Mouse (Mus musculus) limb, embryonic 15.5 days (tissue): Measurements from ENCODE around the gene Mapk8ip3. TPM values are rescaled to one million over a fixed set of nuclear protein-coding genes. Genes with fewer than 3 reads are reported as not detected.
A peak's percentile ranks its signal among the peaks of the same experiment; 100 is the strongest.

Experiments
- ATAC-seq: fragments of 200-750 bp; cut with Nextera tagmentation; 2 replicates; pipeline ENCODE4 v1.8.0; 2017; ENCODE audit warnings: low read depth, moderate TSS enrichment; ENCODE audit not compliant: insufficient number of reproducible peaks, low FRiP score, low TSS enrichment
- H3K27ac ChIP-seq: fragments of 300-500 bp; sonication (generic); 2 replicates; pipeline ENCODE4 v1.5.1; 2015; ENCODE audit warnings: moderate library complexity, mild to moderate bottlenecking, inconsistent platforms
- H3K27me3 ChIP-seq: fragments of 300-500 bp; sonication (generic); 2 replicates; pipeline ENCODE4 v1.6.1; 2015; ENCODE audit warnings: inconsistent platforms
- H3K36me3 ChIP-seq: fragments of 300-500 bp; sonication (generic); 2 replicates; pipeline ENCODE4 v1.6.1; 2015; ENCODE audit warnings: inconsistent platforms
- H3K4me1 ChIP-seq: fragments of 300-500 bp; sonication (generic); 2 replicates; pipeline ENCODE4 v1.6.1; 2015; ENCODE audit warnings: inconsistent platforms
- H3K4me2 ChIP-seq: fragments of 300-500 bp; sonication (generic); 2 replicates; pipeline ENCODE4 v1.6.1; 2015; ENCODE audit warnings: mild to moderate bottlenecking, inconsistent platforms
- H3K4me3 ChIP-seq: fragments of 300-500 bp; sonication (generic); 2 replicates; pipeline ENCODE4 v1.5.1; 2015; ENCODE audit warnings: mild to moderate bottlenecking, inconsistent platforms
- H3K9ac ChIP-seq: fragments of 300-500 bp; sonication (generic); 2 replicates; pipeline ENCODE4 v1.6.1; 2015; ENCODE audit warnings: inconsistent platforms
- H3K9me3 ChIP-seq: fragments of 300-500 bp; sonication (generic); 2 replicates; pipeline ENCODE4 v1.6.1; 2016; ENCODE audit warnings: inconsistent platforms
- WGBS: fragments of 180-500 bp; shearing (Covaris S2); methylation state at CpG from one replicate; pipeline ENCODE4 v1.1.7; 2015; 5-methylcytosine and 5-hydroxymethylcytosine counted together
- polyA plus RNA-seq: library from polyadenylated mRNA; unstranded; fragments of >200 nt; fragmentation: Nextera tagmentation; extraction: Ambion mirVana; gene quantifications from 2 replicates; pipeline ENCODE4 v1.2.1, GENCODE M21; 2015

The Mapk8ip3 gene
- polyA plus RNA-seq, 1 experiment from 2014 or later: 30.6 TPM

DNA sequence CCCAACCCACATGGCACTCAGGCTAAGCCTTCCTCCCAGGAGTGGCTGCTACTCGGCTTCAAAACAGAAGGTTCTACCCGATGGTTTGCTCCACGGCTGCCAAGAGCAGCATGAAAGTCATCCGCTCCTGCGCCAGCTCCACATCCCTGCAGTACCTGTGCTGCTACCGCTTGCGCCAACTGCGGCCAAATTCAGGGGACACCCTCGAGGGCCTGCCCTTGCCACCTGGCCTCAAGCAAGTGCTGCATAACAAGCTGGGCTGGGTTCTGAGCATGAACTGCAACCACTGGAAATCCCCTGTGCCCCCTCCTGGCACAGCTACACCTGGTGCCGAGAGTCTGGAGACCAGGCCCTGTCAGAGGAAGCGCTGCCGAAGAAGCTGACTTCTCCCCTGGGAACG is 45.5 kb downstream of the Mapk8ip3 start:
- Histone ChIP-seq H3K4me3 (no peak overlapping the region), H3K9me3 (no peaks in the 10 kb centered on the region), H3K27ac (no peak overlapping the region), H3K36me3 (peaks cover 51% of the 10 kb centered on the region), H3K9ac (no peak overlapping the region), H3K4me1 (peaks cover 43% of the 10 kb centered on the region), H3K4me2 (no peak overlapping the region), H3K27me3 (no peaks in the 10 kb centered on the region)
- 85% methylated on average over 13 of the region's 13 CpGs for WGBS
- no peak for ATAC-seq

DNA sequence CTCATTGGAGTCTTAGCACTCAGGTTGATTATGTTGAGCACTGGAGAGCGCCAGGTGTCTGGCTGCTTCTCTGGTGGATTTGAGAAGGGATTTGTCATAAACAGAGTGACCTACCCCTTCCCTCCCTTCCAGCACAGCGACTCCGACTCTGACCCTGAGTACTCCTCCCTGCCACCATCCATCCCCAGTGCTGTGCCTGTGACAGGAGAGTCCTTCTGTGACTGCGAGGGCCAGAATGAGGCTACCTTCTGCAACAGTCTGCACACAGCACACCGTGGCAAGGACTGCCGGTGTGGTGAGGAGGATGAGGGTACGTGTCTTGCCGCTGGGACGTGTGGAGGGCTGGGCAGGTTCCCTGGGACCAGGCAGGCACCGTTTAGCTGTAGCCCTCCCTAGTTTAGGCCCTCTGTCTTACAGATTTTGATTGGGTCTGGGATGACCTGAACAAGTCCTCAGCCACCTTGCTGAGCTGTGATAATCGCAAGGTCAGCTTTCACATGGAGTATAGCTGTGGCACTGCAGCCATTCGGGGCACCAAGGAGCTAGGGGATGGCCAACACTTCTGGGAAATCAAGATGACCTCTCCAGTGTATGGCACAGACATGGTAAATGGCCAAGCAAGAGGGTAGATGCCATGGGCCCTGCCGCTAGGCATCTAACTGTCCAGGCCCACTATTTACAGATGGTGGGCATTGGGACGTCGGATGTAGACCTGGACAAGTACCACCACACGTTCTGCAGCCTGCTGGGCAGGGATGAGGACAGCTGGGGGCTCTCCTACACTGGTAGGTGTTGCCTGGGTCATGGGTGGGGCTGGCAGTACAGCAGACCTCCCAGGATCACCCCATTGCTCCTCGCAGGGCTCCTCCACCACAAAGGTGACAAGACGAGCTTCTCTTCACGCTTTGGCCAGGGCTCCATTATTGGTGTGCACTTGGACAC is 46.4 kb downstream of the Mapk8ip3 start:
- Histone ChIP-seq H3K27ac (no peak overlapping the region), H3K9me3 (no peaks in the 10 kb centered on the region), H3K4me3 (no peak overlapping the region), H3K9ac (no peak overlapping the region), H3K36me3 (peaks cover 51% of the 10 kb centered on the region), H3K27me3 (no peaks in the 10 kb centered on the region), H3K4me2 (no peak overlapping the region), H3K4me1 (peaks cover 41% of the 10 kb centered on the region)
- no peak for ATAC-seq
- 88% methylated on average over 19 of the region's 19 CpGs for WGBS

DNA sequence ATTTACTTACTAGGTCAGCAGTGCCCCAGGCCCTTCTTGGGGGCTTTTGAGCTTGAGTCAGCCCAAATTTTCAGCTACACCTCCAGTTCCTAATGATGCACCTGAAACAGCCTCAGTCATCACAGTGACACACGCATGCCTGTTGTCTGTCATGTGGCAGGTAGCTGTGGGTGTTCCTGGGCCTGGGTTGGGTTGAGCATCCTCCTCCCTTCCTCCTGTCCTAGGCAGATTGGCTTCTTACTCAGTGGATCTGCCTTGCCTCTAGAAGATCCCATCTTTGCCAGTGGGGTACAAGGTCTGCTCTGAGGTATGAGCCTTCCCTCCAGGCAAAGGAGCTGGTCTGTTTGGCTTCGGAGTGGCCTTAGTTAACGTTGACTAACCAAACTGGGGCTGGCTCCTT is 47.9 kb downstream of the Mapk8ip3 start:
- no peak overlapping the region for H3K4me3 ChIP-seq
- ATAC-seq: no peak
- H3K36me3 ChIP-seq: peaks cover 59% of the 10 kb centered on the region
- H3K9ac ChIP-seq: no peak overlapping the region
- H3K9me3 ChIP-seq: no peaks in the 10 kb centered on the region
- peaks cover 39% of the 10 kb centered on the region for H3K4me1 ChIP-seq
- no peaks in the 10 kb centered on the region for H3K27me3 ChIP-seq
- 84% methylated on average over 3 of the region's 3 CpGs for WGBS
- no peak overlapping the region for H3K27ac ChIP-seq
- no peak overlapping the region for H3K4me2 ChIP-seq

DNA sequence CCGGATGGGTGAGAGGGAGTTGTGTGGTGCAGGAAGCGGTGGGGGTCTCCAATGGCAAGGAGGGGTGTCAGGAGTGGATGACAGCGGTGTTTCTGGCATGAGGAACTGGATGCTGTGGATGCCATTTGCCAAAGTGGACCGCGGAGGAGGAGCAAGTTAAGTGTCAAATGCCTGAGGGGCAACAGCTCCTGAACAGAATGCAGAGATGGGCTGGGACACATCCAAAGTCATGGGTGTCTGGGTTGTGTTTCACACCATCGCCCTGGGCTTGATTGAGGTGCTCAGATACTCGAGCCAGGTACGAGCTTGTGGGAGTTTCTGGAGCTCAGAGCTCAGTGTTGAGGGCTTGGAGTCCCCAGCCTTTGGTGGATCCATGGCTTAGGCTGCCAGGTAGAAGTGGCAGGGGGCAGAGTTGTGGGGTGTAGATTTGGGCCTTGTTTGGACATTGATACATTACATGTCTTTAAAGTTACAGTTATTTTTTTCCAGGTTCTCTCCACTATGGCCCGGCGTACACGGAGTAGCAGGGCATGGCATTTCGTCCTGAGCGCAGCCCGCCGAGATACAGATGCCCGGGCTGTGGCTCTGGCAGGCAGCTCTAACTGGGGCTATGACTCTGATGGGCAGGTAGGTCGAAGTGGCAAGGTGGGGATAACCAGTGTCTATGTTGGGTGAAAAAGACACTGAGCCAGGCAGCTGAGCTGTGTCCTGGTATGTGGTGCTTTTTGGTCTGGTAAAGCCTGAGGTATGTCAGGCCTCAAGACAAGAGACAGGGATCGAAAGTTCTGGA is 49.3 kb downstream of the Mapk8ip3 start:
- no peaks in the 10 kb centered on the region for H3K9me3 ChIP-seq
- H3K4me3 ChIP-seq: peak overlapping the region; percentile 95
- no peak for ATAC-seq
- no peaks in the 10 kb centered on the region for H3K27me3 ChIP-seq
- H3K27ac ChIP-seq: no peak overlapping the region
- H3K4me2 ChIP-seq: peak overlapping the region; percentile 89
- peaks cover 34% of the 10 kb centered on the region for H3K4me1 ChIP-seq
- 57% methylated on average over 18 of the region's 18 CpGs for WGBS
- peaks cover 59% of the 10 kb centered on the region for H3K36me3 ChIP-seq
- H3K9ac ChIP-seq: peak overlapping the region; percentile 89

DNA sequence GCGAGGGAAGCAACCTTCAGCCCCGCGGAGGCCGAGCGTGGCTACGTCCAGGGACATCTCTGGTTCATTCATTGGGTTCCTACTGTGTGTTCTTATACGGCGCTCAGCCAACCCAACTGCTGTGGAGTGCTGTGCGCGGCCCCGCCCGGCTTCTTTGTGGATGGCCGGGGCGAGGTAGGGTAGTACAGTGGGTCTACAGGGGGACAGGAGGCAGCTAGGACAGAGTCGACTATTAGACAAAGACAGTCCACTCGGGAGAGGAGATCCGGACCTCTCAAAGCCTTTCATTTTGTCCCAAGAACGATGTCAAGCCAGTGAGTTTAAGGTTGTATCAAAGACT is 49.9 kb downstream of the Mapk8ip3 start:
- H3K27ac ChIP-seq: peak overlapping the region; percentile 57
- H3K27me3 ChIP-seq: no peaks in the 10 kb centered on the region
- H3K9ac ChIP-seq: peak overlapping the region; percentile 89
- under 1% methylated on average over 18 of the region's 18 CpGs for WGBS
- no peaks in the 10 kb centered on the region for H3K9me3 ChIP-seq
- H3K4me1 ChIP-seq: peaks cover 34% of the 10 kb centered on the region
- H3K36me3 ChIP-seq: peaks cover 59% of the 10 kb centered on the region
- H3K4me3 ChIP-seq: peak overlapping the region; percentile 95
- H3K4me2 ChIP-seq: peak overlapping the region; percentile 89
- 0 out of 2 replicates have a peak, but pooled peaks have one; percentile 1 for ATAC-seq

DNA sequence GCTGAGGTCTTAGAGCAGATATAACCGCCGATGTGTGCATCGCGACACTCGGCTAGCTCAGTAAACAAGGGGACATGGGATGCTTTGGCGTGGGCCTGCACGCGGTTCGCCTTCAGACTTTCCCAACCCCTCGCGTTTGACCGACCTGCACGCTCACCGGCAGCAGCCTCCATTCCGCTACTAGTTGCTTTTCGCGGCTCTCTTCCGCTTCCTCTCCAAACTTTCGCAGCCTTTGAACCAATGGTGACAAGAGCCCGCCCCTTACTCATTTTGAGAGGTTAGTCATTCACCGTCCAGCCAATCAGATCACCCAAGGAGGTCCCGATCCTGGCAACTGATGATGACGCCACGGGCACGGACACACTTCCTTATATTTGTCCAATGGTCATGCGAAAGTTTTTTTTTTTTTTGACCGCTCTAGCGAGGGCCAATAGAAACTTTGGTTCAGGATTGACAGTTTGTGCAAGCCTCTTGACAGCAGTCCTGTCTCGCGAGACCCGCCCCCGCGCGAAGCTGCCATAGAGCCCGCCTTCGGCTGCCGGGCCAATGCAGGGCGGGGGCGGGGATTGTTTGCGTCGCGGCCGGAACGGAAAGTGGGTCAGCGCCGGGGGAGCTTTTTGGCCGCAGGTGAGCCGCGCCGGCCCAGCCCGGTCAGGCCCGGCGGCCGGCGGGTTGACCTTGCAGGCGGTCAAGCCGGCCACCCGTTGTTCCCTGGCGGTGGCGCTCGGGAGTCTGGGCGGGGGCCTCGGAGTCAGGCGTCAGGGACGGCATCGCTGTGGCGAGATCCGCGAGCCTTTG is 50.4 kb downstream of the Mapk8ip3 start, which contains the start of the genes Nubp2 and Spsb3:
TSS of gene Nubp2 (minus strand) at position 216 of the 798 bp plus-strand sequence.
TSS of gene Spsb3 (plus strand) at position 510 of the 798 bp plus-strand sequence.
- Histone ChIP-seq H3K27ac (peak within 1 kb of the TSS; percentile 57), H3K9ac (peak within 1 kb of the TSS; percentile 89), H3K4me1 (peaks cover 34% of the 10 kb centered on the region), H3K36me3 (peaks cover 54% of the 10 kb centered on the region), H3K27me3 (no peaks in the 10 kb centered on the region), H3K4me3 (peak within 1 kb of the TSS; percentile 95), H3K9me3 (no peaks in the 10 kb centered on the region), H3K4me2 (peak within 1 kb of the TSS; percentile 89)
- WGBS: under 1% methylated on average over 69 of the region's 69 CpGs
- ATAC-seq: peak; percentile 95

DNA sequence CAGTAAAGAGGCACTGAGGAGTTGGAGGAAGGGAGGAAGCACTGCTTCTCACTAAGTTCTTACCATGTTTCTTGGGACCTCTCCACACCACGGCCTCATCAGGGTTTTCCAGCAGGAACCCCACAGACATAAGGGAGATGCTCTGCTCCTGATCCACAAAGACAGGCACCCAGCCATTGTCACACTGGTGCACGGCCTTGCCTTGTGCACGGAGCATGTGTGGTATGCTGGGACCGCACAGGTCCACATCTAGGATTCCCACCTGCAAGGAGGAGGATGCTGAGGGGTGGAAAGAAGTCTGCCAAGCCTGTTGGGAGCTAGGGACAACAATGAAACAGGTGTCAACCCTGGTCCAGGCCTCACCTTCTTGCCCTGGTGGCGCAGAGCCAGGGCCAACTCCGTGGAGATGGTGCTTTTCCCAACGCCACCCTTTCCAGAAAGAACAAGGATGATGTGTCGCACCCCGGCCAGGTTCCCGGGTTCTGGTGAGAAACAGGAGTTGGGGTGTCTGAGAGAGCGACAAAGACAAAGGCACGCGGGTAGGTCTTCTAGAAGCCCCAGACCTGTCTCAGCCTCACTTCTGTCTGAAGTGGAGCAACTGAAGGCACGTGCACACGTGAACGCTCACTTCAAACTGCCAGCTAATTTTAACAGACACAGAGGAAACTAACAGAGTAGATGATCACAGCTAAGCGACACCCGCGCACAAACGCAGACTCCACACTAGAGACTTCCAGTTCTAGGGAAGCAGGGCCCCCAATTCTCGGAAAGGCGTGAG is 51.2 kb downstream of the Mapk8ip3 start:
- peak overlapping the region; percentile 61 for H3K9ac ChIP-seq
- no peaks in the 10 kb centered on the region for H3K27me3 ChIP-seq
- peaks cover 34% of the 10 kb centered on the region for H3K4me1 ChIP-seq
- ATAC-seq: no peak
- H3K36me3 ChIP-seq: peaks cover 46% of the 10 kb centered on the region
- peak overlapping the region; percentile 95 for H3K4me3 ChIP-seq
- H3K9me3 ChIP-seq: no peaks in the 10 kb centered on the region
- WGBS: 22% methylated on average over 22 of the region's 22 CpGs
- H3K4me2 ChIP-seq: peak overlapping the region; percentile 74
- no peak overlapping the region for H3K27ac ChIP-seq

DNA sequence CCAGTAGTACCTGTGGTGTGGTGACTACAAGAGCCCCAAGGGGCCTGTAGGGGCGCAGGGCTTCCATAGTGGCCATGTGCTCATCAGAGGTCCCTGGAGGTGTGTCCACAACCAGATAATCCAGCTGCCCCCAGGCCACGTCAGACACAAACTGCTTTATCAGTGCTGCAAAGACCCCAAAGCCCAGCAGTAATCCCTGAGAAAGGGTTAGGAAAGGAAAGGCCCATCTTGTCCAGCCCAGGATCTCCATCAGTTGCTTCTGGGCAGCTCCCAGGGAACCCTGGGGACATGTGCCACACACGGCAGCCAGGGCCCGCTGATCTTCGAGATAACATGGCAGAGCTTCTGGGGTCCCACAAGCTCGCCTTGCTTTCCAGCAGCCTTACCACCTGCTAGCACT is 52.4 kb downstream of the Mapk8ip3 start:
- Histone ChIP-seq H3K4me3 (no peak overlapping the region), H3K36me3 (peaks cover 34% of the 10 kb centered on the region), H3K27me3 (no peaks in the 10 kb centered on the region), H3K27ac (no peak overlapping the region), H3K9me3 (no peaks in the 10 kb centered on the region), H3K9ac (no peak overlapping the region), H3K4me2 (no peak overlapping the region), H3K4me1 (peaks cover 34% of the 10 kb centered on the region)
- no peak for ATAC-seq
- 88% methylated on average over 6 of the region's 6 CpGs for WGBS

DNA sequence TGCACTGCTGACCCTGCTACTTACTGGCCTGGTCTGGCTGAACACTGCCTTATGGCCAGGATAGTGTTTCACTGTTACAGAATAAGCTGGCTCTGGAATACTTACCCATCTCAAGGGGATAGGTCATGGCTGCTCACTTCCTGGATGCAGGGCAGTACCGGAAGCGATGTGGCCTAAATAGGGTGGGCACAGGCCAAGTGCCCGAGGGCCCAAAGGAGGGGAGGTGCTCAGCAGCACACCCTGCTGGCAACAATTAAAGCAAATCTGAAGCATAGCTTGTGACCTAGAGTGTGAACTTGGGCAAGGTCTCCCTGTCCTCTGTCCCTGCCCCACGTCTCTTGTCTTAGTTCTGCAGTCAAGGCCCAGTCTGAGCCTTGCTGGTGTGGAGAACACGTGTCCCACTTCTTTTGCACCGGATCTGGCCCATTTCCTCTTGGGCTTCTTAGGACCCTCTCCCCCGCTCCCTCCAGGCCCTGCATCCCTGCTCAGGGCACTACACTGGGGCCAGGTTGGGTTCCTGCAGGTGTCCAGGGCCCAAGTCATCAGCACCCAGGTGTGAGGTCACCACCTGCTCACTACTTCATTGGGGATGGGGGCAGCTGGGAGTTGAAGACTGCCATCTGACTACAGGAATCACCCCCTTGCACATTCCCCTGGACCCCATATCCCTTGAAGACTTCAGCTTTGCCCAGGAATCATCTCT is 54.9 kb downstream of the Mapk8ip3 start:
- no peak overlapping the region for H3K27ac ChIP-seq
- H3K4me1 ChIP-seq: peaks cover 23% of the 10 kb centered on the region
- WGBS: 51% methylated on average over 7 of the region's 7 CpGs
- peaks cover 26% of the 10 kb centered on the region for H3K36me3 ChIP-seq
- no peak overlapping the region for H3K4me2 ChIP-seq
- no peak overlapping the region for H3K9ac ChIP-seq
- H3K4me3 ChIP-seq: no peak overlapping the region
- ATAC-seq: no peak
- H3K27me3 ChIP-seq: no peaks in the 10 kb centered on the region
- no peaks in the 10 kb centered on the region for H3K9me3 ChIP-seq

DNA sequence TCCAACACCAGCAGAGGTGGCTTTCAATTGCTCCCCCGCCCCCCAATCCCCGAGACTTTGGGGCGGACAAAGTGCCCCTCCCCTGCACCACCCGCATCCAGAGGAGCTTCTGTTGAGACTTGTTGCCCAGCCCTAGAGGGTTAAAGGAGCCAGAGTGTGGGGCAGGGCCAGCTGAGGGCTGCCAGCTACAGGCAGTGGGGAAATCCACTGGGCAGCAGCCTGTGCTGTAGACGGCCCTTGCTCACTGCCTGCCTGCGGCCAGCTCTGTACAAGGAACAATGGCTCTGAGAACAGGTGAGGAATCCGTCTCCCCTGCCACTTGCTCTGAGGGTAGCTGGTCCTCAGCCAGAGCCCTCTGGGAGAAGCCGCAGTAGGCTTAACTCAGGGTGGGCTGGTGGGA is 58.2 kb downstream of the Mapk8ip3 start:
- Histone ChIP-seq H3K4me1 (peaks cover 9% of the 10 kb centered on the region; the same call in 1 of the 2 replicates), H3K4me3 (no peak overlapping the region), H3K36me3 (peaks cover 16% of the 10 kb centered on the region), H3K9ac (no peak overlapping the region), H3K9me3 (no peaks in the 10 kb centered on the region), H3K27ac (no peak overlapping the region), H3K27me3 (no peaks in the 10 kb centered on the region), H3K4me2 (no peak overlapping the region)
- WGBS: 56% methylated on average over 8 of the region's 8 CpGs
- ATAC-seq: no peak
